Mouse (Mus musculus) erythroblast, adult 5-6 weeks (primary cell): ENCODE data around the gene Fam117b. TPM values are rescaled to one million over a fixed set of nuclear protein-coding genes. Genes with fewer than 3 reads are reported as not detected.

Experiments used
- ATAC-seq: replicated peaks from 2 replicates; pipeline ENCODE4 v1.8.0; 2016; ENCODE audit warnings: moderate number of reproducible peaks, mild to moderate bottlenecking, moderate TSS enrichment, inconsistent platforms; ENCODE audit not compliant: poor library complexity, low FRiP score, severe bottlenecking
- total RNA-seq, 2 experiments: library from RNA; stranded (forward) in 1 of 2; stranded (reverse) in 1 of 2; fragments of 150-400 nt in 1 of 2; fragments of 200-764, 138-1000 nt in 1 of 2; gene quantifications; 2 replicates each; pipeline versions ENCODE4 v1.2.3 to v1.2.4; 2015 to 2017; ENCODE audit warnings: low replicate concordance in 2 of 2

Fam117b gene
- total RNA-seq, 2 experiments from 2014 or later, result 7.3 to 8.9 TPM

- no peak for ATAC-seq
These were observed 1.9 kb upstream of the Fam117b start for GRCm38 (mm10) chr1:59910941-59911340.

DNA sequence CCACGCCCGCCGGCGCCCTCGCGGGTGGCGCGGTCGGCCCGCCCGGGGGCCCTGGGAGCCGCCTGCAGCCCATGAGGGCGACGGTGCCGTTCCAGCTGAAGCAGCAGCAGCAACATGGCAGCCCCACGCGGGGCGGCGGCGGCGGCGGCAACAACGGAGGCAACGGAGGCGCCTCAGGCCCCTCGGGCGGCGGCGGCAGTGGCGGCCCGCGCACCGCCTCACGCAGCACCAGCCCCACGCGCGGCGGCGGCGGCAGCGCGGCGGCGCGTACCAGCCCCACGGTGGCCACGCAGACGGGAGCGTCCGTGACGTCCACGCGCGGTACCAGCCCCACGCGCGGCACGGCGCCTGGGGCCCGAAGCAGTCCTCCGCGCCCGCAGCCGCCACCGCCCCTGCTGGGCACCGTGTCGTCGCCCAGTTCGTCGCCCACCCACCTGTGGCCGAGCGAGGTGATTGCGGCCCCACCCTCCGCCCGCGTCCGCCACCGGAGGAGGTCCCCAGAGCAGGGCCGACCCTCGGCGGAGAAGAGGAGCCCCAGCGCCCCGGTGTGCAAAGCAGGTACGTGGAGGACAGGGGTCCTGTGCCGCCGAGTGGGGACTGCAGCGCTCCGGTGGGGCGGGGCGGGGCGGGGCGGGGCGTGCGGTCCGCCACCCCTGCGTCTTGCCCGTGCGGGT lies 526 bp downstream of the Fam117b start:
- 0 out of 2 replicates have a peak, but pooled peaks have one; percentile 18 for ATAC-seq

DNA sequence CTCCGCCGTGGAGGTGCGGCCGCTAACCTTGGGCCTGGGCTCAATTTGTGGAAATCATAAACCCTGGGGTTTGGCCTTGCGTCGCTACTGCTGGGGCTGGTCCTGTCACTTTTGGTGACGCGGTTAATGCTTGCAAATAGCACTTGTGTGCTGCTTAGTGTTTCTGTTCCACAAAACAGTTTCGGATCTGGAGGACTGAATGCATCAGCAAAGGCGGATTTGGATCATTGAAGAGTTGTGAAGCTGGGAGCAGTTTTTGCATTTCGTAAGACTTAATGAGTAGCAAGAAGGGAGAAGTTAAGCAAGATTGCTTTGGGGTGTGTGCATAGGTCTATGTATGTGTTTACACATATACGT lies 1.0 kb downstream of the Fam117b start:
- ATAC-seq, result no peak

GRCm38 (mm10) chr1:59914799-59915198 lies 2.0 kb downstream of the Fam117b start:
- no peak for ATAC-seq

DNA sequence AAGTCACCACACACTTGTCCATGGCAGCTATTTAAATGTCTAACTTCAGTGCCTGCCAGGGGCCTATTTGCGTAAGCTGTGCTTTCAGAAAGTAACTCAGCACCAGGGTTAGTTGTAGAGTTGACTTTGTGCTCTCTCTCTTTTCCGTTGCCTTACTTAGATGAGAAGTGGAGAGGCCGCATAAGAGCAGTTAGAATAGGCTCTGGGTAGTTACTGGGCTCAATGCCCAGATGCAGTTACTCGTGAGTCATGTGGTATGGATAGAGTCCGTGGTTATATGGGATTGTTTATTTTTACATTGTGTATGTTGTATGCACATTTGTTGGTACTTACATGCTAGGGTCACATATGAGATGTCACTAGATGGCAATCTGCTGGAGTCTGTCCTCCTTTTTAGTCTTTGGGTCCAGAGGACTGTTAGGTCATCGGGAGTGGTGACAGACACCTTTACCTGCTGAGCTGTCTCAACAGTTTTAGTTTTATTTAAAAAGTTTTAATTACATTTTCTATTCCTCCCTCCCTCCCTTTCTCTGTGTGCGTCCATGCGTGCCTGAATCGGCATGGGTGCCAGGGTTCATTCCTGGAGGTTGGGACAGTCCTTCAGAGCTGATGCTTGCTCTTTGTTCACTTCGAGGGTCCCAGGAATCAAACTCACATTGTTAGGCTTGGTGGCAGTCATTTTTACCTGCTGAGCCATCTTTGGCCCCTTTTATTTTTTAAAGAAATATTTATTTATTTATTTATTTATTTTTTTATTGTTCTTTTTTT lies 3.2 kb downstream of the Fam117b start:
- no peak for ATAC-seq

- no peak for ATAC-seq
These were observed 4.6 kb downstream of the Fam117b start for GRCm38 (mm10) chr1:59917401-59917800.

GRCm38 (mm10) chr1:59918075-59918474 lies 5.3 kb downstream of the Fam117b start:
- no peak for ATAC-seq

DNA sequence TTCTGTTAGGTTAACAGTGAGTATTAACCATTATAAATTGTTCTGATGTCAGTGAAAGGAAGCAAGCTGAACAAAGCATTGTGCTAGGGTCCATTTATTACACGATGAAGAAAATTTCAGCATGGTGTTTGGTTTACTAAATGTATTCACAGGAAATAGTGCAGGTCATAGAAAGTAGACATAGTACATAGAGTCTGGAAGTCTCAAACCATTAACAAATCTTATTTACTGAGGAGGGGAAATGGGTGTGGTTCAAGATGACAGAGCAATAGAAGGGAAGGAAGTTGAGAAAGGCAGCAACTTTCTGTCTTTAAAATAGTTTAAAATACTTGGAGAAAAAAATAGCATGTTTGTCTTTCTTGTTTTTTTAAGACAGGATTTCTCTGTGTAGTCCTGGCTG lies 10.4 kb downstream of the Fam117b start:
- ATAC-seq, result no peak

GRCm38 (mm10) chr1:59923673-59924072 lies 10.9 kb downstream of the Fam117b start:
- ATAC-seq, result no peak

GRCm38 (mm10) chr1:59924411-59924810 lies 11.6 kb downstream of the Fam117b start:
- no peak for ATAC-seq

GRCm38 (mm10) chr1:59926021-59926672 lies 13.3 kb downstream of the Fam117b start:
- peak; percentile 35; the same call in 1 of the 2 replicates for ATAC-seq

DNA sequence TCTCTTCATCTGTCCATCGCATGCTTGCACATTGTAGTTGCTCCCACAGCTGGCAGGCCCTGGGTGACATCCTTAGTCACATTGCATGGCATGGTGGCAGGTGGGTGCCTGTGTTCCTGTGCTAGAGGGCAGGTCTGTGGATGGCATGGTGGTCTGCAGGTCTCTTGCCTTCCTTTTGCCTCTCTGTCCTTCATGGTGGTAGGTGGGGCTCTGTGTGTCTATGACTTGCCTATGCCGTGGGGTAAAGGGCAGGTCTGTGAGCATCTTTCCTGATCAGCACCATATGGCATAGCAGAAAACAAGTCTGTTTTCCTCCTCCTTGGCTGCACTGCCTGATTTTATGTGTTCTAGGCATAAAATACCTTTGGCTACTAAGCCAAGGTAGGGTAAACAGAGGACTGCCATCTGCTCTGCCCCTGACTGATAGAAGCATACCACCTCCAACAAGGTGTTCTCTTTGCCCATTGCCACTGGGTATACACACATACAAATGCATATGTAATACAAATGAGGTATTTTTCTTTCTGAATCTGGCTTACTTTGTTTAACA lies 14.4 kb downstream of the Fam117b start:
- no peak for ATAC-seq

- ATAC-seq, result no peak
These were observed 18.1 kb downstream of the Fam117b start for GRCm38 (mm10) chr1:59930926-59931325.

DNA sequence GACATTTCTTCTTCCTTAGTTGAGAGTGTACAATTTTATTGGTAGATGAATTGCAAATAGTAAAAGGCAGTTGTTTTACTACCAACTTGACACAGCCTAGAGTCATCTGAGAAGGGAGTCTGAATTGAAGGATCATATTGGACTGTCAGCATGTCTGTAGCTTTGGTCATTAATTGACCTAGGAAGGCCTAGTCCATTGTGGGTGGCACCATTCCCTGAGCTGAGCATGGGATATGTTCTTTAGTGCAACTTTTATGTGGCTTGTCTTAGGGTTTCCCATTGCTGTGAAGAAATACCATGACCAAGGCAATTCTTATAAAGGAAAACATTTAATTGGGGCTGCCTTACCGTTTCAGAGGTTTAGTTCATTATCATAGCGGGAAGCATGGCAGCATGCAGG lies 20.2 kb downstream of the Fam117b start:
- ATAC-seq, result no peak

DNA sequence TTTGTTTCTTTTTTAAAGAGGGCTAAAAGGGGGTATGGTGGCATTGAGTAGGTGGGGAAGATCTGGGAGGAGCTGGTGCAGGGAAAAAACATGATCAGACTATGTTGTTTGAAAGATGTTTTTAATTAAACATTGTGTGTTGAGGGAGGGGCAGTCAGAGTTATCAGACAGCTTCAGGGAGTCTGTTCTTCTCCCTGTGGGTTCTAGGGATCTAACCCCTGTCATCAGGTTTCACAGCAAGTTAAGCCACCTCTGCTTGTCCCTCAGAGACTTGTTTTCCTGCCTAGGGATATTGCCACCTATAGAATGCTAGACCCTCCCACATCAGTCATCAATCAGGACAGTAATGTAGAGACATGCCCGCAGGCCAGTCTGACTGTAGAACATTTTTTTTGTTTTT lies 28.3 kb downstream of the Fam117b start:
- no peak for ATAC-seq

GRCm38 (mm10) chr1:59942057-59942790 lies 29.4 kb downstream of the Fam117b start:
- ATAC-seq, result no peak

- ATAC-seq, result no peak
These were observed 31.0 kb downstream of the Fam117b start for GRCm38 (mm10) chr1:59943825-59944224.

- no peak for ATAC-seq
These were observed 33.2 kb downstream of the Fam117b start for GRCm38 (mm10) chr1:59945969-59946368.

DNA sequence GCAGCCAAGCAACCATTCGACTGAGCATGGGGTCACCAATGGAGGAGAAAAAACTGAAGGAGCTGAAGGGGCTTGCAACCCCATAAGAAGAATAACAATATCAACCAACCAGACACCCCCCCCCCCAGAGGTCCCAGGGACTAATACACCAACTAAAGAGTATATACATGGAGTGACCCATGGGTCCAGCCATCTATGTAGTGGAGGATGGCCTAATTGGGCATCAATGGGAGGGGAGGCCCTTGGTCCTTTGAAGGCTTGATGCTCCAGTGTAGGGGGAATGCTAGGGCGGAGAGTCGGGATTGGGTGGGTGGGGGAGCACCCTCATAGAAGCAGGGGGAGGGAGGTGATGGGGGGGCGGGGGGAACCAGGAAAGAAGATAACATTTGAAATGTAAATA lies 34.7 kb downstream of the Fam117b start:
- no peak for ATAC-seq

DNA sequence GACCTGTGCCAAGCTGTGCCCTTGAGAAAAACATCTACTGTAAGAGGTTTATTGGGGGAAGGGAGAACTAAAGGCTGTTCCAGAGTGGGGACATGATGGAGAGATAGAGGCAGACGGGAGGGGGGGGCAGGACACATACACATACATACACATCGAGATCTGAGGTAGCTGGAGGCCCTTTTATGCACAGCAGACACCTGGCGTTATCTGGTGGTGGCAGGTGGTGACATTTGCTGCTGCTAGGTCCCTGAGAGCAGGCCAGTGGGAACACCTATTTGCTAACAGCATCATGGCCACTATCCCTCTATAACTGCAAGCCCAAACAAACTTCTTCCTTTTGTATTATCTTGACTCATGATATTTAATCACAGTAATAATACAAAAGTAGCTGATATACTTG lies 44.4 kb downstream of the Fam117b start:
- no peak for ATAC-seq
